Mouse (Mus musculus): ENCODE measurements at regions not wholly inside any gene's neighbourhood (a gene's known extent, or its start where the extent isn't known, plus 50 kb on each side); places are given as distances from the start of the nearest gene placed in this dataset.

- DNase-seq (ENCODE audit: low read depth, low spot score) = no peak
These were observed 372.5 kb upstream of the Kif2a start for GRCm38 (mm10) chr13:107394451-107394850.

DNA sequence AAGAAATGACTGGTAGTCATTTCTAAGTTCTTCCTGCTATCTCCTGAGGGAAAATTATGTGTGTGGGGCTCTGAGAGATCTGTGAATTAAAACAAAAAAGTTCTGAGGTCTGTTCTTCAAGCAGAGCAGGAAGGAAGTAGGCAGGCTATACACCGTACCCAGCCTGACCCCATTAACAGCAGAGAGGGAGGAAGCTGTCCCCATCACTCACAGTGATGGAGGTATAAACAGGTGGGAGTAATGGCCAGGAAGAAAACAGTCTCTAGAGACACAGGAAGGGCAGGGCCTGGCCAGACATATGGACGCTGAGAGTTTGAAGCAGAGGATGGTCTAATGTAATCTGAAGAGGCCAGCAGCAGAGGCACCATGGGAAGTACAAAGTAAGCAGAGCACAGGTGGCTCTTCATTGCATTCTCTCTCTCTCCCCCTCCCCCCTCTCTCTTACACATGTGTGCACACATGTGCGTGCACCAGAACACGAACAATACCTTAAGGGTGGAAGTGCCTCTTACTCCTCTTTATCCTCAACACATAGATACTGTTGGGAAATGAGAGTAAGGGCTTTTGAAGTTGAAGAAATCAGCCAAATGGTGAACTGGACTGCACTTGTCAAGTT lies 367.7 kb upstream of the Kif2a start:
- DNase-seq (ENCODE audit: low read depth, low spot score) = no peak

GRCm38 (mm10) chr13:107389074-107389473 lies 367.1 kb upstream of the Kif2a start:
- no peak for DNase-seq (ENCODE audit: low read depth, low spot score)

GRCm38 (mm10) chr13:107378076-107378475 lies 356.1 kb upstream of the Kif2a start:
- no peak for DNase-seq (ENCODE audit: low read depth, low spot score)

GRCm38 (mm10) chr13:107372666-107373065 lies 350.7 kb upstream of the Kif2a start:
- no peak for DNase-seq (ENCODE audit: low read depth, low spot score)

DNA sequence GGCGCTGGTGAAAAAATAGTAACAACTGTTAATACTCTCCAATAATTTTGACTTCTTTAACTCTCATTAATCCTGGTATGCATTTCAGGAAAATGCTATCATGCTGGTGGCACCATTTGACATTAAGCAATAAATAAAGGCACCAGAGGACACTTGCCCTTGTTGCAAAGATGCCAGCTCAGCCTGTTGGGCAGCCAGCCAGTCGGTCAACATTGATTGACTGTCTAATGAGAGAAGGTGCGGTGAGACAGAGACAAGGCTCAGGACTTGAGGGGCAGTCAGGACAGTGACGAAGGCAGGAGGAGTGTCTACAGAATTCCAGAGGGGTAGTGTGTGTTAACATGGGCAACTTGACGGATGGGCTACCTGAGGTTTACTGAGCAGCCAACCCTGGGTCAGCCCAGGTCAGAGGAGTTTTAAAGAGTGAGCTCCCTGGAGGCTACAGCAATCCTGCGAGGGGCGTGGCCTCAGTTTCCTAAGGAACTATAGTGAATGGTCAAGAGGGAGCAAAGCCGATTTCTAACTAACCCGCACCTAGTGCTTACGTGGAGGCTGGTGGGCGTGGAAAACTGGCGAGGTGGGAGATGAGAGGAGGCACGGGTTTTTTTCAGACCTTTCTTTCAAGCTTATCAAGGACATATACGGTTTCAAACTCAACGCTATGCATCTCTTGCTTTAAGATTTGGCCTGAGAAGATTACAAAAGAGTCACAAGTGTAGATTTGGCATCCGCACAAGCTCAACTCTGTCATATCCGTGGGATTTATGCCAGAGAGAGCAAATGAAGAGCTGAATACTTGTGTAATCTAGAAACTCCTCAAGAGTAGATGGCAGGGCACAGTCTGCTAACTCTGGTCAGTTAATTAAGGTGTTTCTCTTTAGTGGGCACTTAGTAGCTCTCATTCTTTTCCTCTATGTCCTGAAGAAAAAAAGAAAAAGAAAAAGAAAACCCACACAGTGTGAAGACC lies 350.0 kb upstream of the Kif2a start:
- DNase-seq (ENCODE audit: low read depth, low spot score) = no peak

DNA sequence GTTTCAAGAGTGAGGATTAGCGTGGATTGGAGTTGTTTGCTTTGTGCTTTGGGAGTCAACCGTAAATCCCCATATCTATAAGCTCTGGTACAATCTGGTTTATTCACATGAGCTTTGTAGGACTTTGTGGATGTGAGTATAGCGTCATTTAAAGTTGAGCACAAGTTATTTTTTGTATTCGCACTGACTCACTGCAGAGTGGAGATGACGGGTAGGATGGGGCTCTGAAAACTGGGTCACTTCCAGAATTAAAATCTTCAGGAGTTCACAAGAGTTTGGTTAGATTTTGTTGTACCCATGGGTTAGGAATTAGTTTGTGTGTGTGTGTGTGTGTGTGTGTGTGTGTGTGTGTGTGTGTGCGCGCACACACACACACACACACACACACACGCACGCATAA lies 345.7 kb upstream of the Kif2a start:
- DNase-seq (ENCODE audit: low read depth, low spot score) = no peak

- DNase-seq (ENCODE audit: low read depth, low spot score) = no peak
These were observed 343.8 kb upstream of the Kif2a start for GRCm38 (mm10) chr13:107365766-107366165.

DNA sequence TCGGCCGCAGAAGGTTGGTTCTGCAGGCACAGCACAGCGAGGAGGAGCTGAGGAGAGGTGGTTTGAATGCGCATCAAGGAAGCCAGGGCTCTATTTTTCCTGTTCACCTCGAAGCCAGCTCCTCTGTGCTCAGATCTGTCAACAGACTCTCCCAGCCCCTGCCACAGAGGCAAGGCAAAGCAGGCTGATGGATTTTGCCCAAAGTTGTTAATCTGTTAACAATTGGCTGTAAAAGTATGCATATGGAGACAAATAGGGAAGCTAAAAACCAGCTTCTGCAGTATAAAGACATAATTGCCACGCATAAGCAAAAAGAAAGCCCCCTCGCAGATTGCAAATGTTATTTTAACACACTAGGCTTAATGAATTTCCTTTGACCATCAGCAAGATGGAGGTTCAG lies 343.3 kb upstream of the Kif2a start:
- DNase-seq (ENCODE audit: low read depth, low spot score) = no peak

GRCm38 (mm10) chr13:107362806-107363687 lies 341.1 kb upstream of the Kif2a start:
- DNase-seq (ENCODE audit: low read depth, low spot score) = no peak

- DNase-seq (ENCODE audit: low read depth, low spot score) = no peak
These were observed 319.0 kb upstream of the Kif2a start for GRCm38 (mm10) chr13:107340802-107341364.

DNA sequence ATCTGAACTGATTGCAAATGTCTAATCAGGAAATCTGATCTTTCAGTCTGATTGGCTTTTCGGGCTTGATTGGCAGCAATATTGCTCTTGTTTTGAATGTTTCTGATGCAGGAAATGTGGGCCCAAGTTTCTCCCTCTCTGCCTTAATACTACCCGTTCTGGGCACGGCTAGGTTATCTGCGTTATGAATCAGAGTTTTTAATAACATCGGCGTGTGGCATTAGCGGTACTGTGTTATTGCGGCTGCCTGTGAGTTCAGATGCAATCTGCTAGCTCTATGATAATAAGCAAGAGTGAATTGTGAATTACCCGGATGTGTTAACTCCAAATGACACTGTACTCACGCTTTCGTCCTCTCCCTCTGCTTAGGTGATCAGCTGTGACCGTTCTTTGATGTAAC lies 316.2 kb upstream of the Kif2a start:
- DNase-seq (ENCODE audit: low read depth, low spot score) = no peak

DNA sequence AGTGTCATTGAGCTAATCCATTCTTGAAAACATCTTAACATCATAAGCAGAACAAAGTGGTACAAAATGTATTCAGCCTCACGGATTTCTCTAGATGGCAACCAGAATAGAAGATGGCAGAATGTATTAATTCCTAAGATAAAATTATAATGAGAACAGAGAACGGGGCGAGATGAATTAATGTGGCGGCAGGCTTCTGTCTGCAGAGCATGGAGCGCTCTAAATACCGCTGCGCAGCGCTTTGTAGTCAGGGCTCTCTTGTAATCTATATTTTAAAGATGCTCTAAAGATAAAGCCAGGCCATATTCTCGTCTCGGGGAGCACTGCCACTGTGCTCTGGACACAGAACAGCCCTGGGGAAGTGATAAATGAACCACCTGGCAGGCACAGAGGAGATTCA lies 315.2 kb upstream of the Kif2a start:
- DNase-seq (ENCODE audit: low read depth, low spot score) = no peak

DNA sequence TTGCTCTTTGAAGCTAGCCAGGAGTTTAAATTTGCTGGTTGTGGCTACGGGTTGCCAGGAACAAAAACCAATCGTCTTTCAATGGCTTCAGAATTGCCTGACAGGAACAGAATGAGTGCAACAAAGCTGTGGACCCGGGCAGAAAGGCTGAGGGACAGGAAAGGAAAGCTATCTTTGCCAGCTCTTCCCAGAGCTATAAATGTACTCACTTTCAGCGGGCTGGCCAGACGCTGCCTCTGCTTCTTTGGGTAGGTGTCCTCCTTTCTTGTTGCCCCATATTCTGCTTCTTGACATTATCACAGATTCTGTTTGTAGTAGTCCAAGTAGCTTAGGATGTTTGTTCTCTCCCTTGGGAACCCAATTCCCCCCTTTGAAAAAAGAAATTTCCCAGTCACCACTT lies 307.4 kb upstream of the Kif2a start:
- DNase-seq (ENCODE audit: low read depth, low spot score) = no peak

DNA sequence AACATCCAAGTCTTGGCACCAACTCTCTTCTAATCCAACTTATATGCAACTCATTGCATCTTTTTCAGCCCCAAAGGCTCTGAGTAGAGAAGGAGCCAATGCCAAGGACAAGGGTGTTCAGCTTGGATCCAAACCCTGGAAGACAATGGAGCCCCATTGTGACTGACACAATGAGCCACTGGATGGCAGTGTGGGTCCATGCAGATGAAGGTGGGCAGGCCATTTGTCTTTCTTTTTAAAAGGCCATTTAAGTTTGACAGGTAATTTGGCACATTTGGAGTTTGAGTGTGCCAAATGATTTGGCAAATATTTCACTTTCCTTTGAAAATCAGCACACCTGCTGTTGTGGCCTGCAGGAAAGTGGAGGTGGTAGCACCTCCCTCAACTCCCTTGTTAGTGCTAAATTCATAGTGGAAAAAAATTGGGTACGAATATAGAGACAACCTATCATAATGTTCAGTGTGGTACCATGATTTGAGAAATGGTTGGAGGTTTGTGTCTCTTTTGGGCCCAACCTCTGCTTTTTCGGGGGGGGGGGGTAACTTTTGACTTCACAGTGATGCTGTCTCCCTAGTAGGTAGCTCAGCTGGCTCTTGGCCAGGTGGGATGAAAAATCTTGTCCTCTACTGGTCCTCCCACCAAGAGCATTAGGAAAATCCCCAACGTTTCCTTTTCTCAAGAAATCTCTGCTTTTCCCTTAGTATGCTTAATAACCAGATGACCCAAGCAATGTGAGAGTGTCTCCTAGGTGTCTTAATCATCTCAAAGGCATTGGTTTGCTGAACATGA lies 304.0 kb upstream of the Kif2a start:
- DNase-seq (ENCODE audit: low read depth, low spot score) = peak; percentile 32

DNA sequence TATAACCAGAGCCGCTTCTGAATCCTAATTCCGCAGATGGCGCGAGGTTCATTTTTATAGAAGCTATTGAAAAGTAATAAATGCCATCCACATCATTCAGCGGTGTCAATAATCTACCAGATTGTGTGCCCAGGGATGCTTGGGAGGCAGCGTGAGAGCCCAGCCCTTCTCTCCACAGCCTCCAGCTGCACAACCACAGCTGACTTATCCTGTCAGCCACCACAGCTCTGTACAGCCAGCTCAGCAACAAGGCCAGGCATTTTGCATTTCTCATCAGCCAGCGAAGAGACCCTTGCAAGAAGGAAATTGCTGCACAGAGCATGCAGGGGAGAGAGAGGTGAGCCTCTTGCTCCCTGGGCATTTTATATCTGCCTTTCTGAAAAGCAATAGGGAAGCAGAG lies 292.8 kb upstream of the Kif2a start:
- no peak for DNase-seq (ENCODE audit: low read depth, low spot score)

DNA sequence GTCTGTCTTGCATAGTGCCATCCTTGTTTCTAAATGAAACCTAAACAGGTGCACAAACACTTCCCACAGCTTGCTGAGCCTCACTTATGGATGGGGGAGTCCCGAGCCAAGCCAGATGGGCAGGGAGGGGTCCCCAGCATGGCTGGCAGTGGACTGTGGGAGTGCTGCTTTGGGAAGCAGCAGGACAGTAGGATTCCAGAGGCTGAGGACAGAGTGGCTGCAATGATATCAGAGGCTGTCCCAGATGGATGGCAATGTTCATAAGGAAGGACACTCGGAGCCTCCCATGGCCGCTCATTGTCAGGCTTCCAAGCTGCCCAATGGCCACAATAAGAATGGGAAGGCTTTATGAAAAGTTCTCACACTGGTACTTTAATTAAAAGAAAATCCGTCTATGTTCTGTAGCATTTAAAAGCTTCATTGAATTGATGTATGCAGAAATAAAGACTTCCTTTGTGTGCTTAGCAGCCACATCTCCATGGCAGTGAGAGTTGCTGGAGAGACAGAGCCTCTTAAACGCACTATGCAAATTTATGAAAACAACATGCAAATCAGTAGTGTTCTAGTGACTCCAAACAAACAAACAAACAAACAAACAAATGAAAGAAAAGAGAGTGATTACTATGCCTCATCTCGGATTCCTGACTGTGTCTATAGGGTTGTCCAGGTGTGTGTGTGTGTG lies 287.2 kb upstream of the Kif2a start:
- no peak for DNase-seq (ENCODE audit: low read depth, low spot score)

DNA sequence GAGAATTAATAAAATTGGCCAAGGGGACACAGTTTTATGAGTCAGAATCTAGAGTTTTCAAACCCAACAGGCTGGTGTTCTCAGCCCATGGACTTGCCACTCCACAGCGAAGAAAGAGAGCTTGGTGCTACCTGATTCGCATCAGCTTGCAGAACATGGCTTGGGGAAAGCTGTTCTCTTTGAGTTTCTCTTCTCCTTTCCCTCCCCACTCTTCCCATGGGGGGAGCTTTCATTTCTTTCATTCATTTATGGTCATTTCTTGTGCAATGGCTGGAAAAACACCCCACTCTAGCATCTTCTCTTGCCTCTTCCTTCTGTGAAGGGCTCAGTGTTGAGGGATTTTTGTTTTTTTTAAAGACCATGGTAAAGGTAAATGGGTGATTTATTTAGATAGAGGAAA lies 286.5 kb upstream of the Kif2a start:
- DNase-seq (ENCODE audit: low read depth, low spot score) = no peak

GRCm38 (mm10) chr13:107306958-107307357 lies 285.0 kb upstream of the Kif2a start:
- DNase-seq (ENCODE audit: low read depth, low spot score) = no peak

GRCm38 (mm10) chr13:107306232-107306631 lies 284.3 kb upstream of the Kif2a start:
- DNase-seq (ENCODE audit: low read depth, low spot score) = no peak

Data from forelimb bud, embryonic 11.5 days (tissue).